In genomic region chr8:95914905-95915643, GRCm38 (mm10) we compare ENCODE assay signal across 9 mouse cellular contexts. TPM values are rescaled to one million over a fixed set of nuclear protein-coding genes. Genes with fewer than 3 reads are reported as not detected.
A peak's percentile ranks its signal among the peaks of the same experiment; 100 is the strongest.
DNase-seq lines count a peak whose midpoint lies in the region; ATAC-seq and TF ChIP-seq lines count a peak whose summit lies in the region.
"Had no signal": no experiment of that assay in that cellular context is flagged by ENCODE, and none has a peak within 500 bp of the region (broad histone marks: within the 10 kb centered on the region; RNA-seq: fewer than 3 reads in every experiment).

No protein-coding gene starts in this region.

- H3K27me3 ChIP-seq in forebrain, embryonic 11.5 days (ENCODE audit: control insufficient read depth, insufficient read depth, low read length), result no peaks in the 10 kb centered on the region
- H3K27me3 ChIP-seq in thymus, adult 2 months (ENCODE audit: control insufficient read depth, insufficient read depth, low read length), result no peaks in the 10 kb centered on the region

- no peaks in the 10 kb centered on the region; the same call in 1 of the 2 replicates for H3K4me1 ChIP-seq in forebrain, embryonic 11.5 days (replicated peaks; ENCODE audit: control insufficient read depth, insufficient read depth, low read length)
- H3K4me1 ChIP-seq in lung, adult 2 months (ENCODE audit: control insufficient read depth, insufficient read depth, low read length), result no peaks in the 10 kb centered on the region
- peaks cover 6% of the 10 kb centered on the region for H3K4me1 ChIP-seq in thymus, adult 2 months (replicated peaks; ENCODE audit: control insufficient read depth, insufficient read depth, low read length)

- H3K9ac ChIP-seq in forebrain, embryonic 11.5 days (ENCODE audit: low read length), result no peak overlapping the region
- H3K9ac ChIP-seq: liver, embryonic 15.5 days had no signal

- ATAC-seq in forebrain, embryonic 11.5 days (replicated peaks; ENCODE audit: low FRiP score), result peak; percentile 84

- H3K4me3 ChIP-seq in forebrain, embryonic 11.5 days (ENCODE audit: low read depth, low read length), result no peak overlapping the region
- H3K4me3 ChIP-seq in lung, adult 2 months (replicated peaks; ENCODE audit: extremely low read depth, low read depth, low read length), result no peak overlapping the region
- no peak overlapping the region for H3K4me3 ChIP-seq in thymus, adult 2 months (ENCODE audit: control insufficient read depth, insufficient read depth, low read length)

- no peaks in the 10 kb centered on the region for H3K36me3 ChIP-seq in forebrain, embryonic 11.5 days (ENCODE audit: control insufficient read depth, insufficient read depth, low read length)
- H3K36me3 ChIP-seq in thymus, adult 2 months (ENCODE audit: control insufficient read depth, insufficient read depth, low read length), result no peaks in the 10 kb centered on the region
- H3K36me3 ChIP-seq: liver, embryonic 15.5 days had no signal

- H3K4me2 ChIP-seq in forebrain, embryonic 11.5 days (ENCODE audit: low read depth, low read length, severe bottlenecking), result no peak overlapping the region

- no peak overlapping the region for H3K27ac ChIP-seq in forebrain, embryonic 11.5 days (ENCODE audit: low read depth, low read length)
- no peak overlapping the region for H3K27ac ChIP-seq in thymus, adult 2 months (ENCODE audit: control insufficient read depth, insufficient read depth, low read length)
- H3K27ac ChIP-seq: liver, embryonic 15.5 days had no signal

- intact Hi-C loops in heart, postnatal 14 days (cut with DNase I), result loop anchor here (5.0 to 10.0 kb wide), 3 partner anchors 83 to 313 kb away; partner anchors contain the start of gene Setd6

- H3K9me3 ChIP-seq in forebrain, embryonic 11.5 days (ENCODE audit: control insufficient read depth, low read length), result no peaks in the 10 kb centered on the region
- H3K9me3 ChIP-seq: liver, embryonic 15.5 days had no signal

- TF ChIP-seq CTCF in lung, adult 2 months (IDR thresholded peaks at IDR 0.05; ENCODE audit: insufficient read depth, low read length), result peak; percentile 77
- no peak for TF ChIP-seq CTCF in thymus, adult 2 months (IDR thresholded peaks at IDR 0.05; ENCODE audit: borderline replicate concordance, control insufficient read depth, extremely low read depth, insufficient read depth, low read length, poor library complexity)

- TF ChIP-seq POLR2A in lung, adult 2 months (IDR thresholded peaks at IDR 0.05; ENCODE audit: borderline replicate concordance, extremely low read depth, low read depth, low read length), result no peak
- no peak for TF ChIP-seq POLR2A in thymus, adult 2 months (IDR thresholded peaks at IDR 0.05; ENCODE audit: control insufficient read depth, extremely low read depth, insufficient read depth, low read length, poor library complexity)

- DNase-seq in ES-CJ7 (ENCODE audit: low read depth, low spot score), result peak; percentile 85
- DNase-seq in c-Kit-positive CD71-negative TER-119-negative erythroid progenitor cells, embryonic 14.5 days (ENCODE audit: low read depth), result peak; percentile 62
- DNase-seq in forebrain, embryonic 11.5 days (ENCODE audit: low spot score), result peak; percentile 85
- DNase-seq in heart, postnatal 14 days, result peak; percentile 74 to 80
- peak; percentile 48 for DNase-seq in large intestine, adult 2 months (ENCODE audit: low read depth, low spot score)
- peak; percentile 72 for DNase-seq in lung, adult 2 months
- peak; percentile 17 for DNase-seq in ovary, adult 18-20 months (ENCODE audit: low spot score)
- peak; percentile 62 for DNase-seq in thymus, adult 2 months

- 11% methylated on average over 7 of the region's 7 CpGs for WGBS in forebrain, embryonic 11.5 days
- WGBS in large intestine, adult 2 months, result 6% methylated on average over 7 of the region's 7 CpGs
- 7% methylated on average over 7 of the region's 7 CpGs for WGBS in lung, adult 2 months
- WGBS in thymus, adult 2 months, result 9% methylated on average over 7 of the region's 7 CpGs

RNA-seq across cellular contexts. Expression of gene Got2, which starts 26.7 kb away (rescaled TPM):
- 88.1 and 105 TPM in 2 replicates for polyA plus RNA-seq in forebrain, embryonic 11.5 days (2014; fragmentation: Nextera tagmentation; extraction: Ambion mirVana)
- 100 to 1,000 TPM; 785 to 791 TPM for total RNA-seq in heart, postnatal 14 days (2021)
- 68.8 and 72.6 TPM in 2 replicates for polyA plus RNA-seq in large intestine, adult 2 months (2012; rRNA removed)
- 51.4 and 70.8 TPM in 2 replicates for polyA plus RNA-seq in lung, adult 2 months (2012; rRNA removed)
- polyA plus RNA-seq in thymus, adult 2 months (2012; rRNA removed), result 87.6 and 97.7 TPM in 2 replicates

Comparison
In these comparisons a context has a peak if more than half of its experiments do, and no peak if none do; other contexts are left out.
1. DNase-seq: peak in every context shown above with its lines; median percentile 85 in ES-CJ7; 85 in forebrain, embryonic 11.5 days; 77 in heart, postnatal 14 days; 72 in lung, adult 2 months; 62 in c-Kit-positive CD71-negative TER-119-negative erythroid progenitor cells, embryonic 14.5 days; 62 in thymus, adult 2 months; 48 in large intestine, adult 2 months; 17 in ovary, adult 18-20 months.